In the genomic region with DNA sequence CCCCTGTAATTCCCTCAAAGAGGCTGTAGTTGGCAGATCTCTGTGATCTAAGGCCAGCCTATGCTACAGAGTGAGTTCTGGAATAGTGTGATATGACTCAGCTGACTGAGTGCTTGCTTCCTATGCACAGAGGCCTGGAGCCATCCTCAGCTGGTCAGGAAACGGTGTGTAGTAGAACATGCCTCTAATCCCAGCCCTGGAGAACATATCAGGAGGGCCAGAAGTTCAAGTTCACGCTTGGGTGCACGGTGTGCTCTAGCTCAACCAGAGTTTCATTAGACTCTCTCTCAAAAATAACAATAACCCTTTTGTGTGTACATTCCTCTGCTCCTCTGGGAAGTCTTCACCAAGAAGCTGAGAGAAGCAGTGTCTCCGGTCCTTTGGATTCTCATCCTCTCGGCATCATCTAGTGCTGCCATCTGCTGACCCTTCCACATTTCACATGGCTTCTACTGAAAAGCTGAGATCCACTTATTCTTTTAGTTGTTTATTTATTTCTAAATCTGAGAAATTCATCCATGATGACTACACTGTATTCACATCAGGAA, we compare ENCODE assay signal across 11 mouse cellular contexts. TPM values are rescaled to one million over a fixed set of nuclear protein-coding genes. Genes with fewer than 3 reads are reported as not detected.
DNase-seq lines count a peak whose midpoint lies in the region; ATAC-seq lines count a peak whose summit lies in the region.
"Had no signal": no experiment of that assay in that cellular context is flagged by ENCODE, and none has a peak within 500 bp of the region (broad histone marks: within the 10 kb centered on the region; RNA-seq: fewer than 3 reads in every experiment).

No protein-coding gene starts in this region.

- no peak for ATAC-seq in forebrain, embryonic 14.5 days
- no peak for ATAC-seq in forebrain, embryonic 11.5 days (replicated peaks; ENCODE audit: low FRiP score)
- peak; percentile 44; the same call in 1 of the 2 replicates for ATAC-seq in limb, embryonic 13.5 days (ENCODE audit: low FRiP score, low read depth)
- ATAC-seq in liver, embryonic 12.5 days = no peak
- ATAC-seq: midbrain, embryonic 16.5 days had no signal

- DNase-seq in forebrain, embryonic 14.5 days (ENCODE audit: low spot score) = peak; percentile 33
- no peak for DNase-seq in forebrain, embryonic 11.5 days (ENCODE audit: low spot score)
- no peak for DNase-seq in limb, embryonic 10.5 days (ENCODE audit: low spot score)
- peak; percentile 72 for DNase-seq in brain, adult 2 months (ENCODE audit: low read depth, low spot score)
- peak; percentile 67 for DNase-seq in retina, embryonic 14.5 days (ENCODE audit: low spot score)
- DNase-seq in lung, postnatal 36 days = no peak
- DNase-seq: heart, postnatal 4 days had no signal

- no peaks in the 10 kb centered on the region for H3K4me1 ChIP-seq in forebrain, embryonic 14.5 days (ENCODE audit: control insufficient read depth, insufficient read depth, low read length)
- H3K4me1 ChIP-seq in forebrain, embryonic 11.5 days (replicated peaks; ENCODE audit: control insufficient read depth, insufficient read depth, low read length) = no peaks in the 10 kb centered on the region
- H3K4me1 ChIP-seq in limb, embryonic 13.5 days = no peaks in the 10 kb centered on the region
- H3K4me1 ChIP-seq in limb, embryonic 10.5 days = no peaks in the 10 kb centered on the region
- H3K4me1 ChIP-seq in liver, embryonic 12.5 days = no peaks in the 10 kb centered on the region

- H3K27ac ChIP-seq in forebrain, embryonic 14.5 days (ENCODE audit: low read depth, low read length) = no peak overlapping the region
- no peak overlapping the region for H3K27ac ChIP-seq in forebrain, embryonic 11.5 days (ENCODE audit: low read depth, low read length)
- H3K27ac ChIP-seq in limb, embryonic 13.5 days = no peak overlapping the region
- H3K27ac ChIP-seq in limb, embryonic 10.5 days = no peak overlapping the region
- H3K27ac ChIP-seq in liver, embryonic 12.5 days = no peak overlapping the region

- H3K4me3 ChIP-seq in forebrain, embryonic 14.5 days (ENCODE audit: low read depth, low read length) = no peak overlapping the region
- no peak overlapping the region for H3K4me3 ChIP-seq in forebrain, embryonic 11.5 days (ENCODE audit: low read depth, low read length)
- H3K4me3 ChIP-seq in limb, embryonic 13.5 days = no peak overlapping the region
- no peak overlapping the region for H3K4me3 ChIP-seq in limb, embryonic 10.5 days
- no peak overlapping the region for H3K4me3 ChIP-seq in liver, embryonic 12.5 days

- H3K9ac ChIP-seq in forebrain, embryonic 14.5 days (ENCODE audit: low read length) = no peak overlapping the region
- no peak overlapping the region for H3K9ac ChIP-seq in forebrain, embryonic 11.5 days (ENCODE audit: low read length)
- no peak overlapping the region for H3K9ac ChIP-seq in limb, embryonic 13.5 days
- H3K9ac ChIP-seq in liver, embryonic 12.5 days = no peak overlapping the region

- no peak overlapping the region for H3K4me2 ChIP-seq in forebrain, embryonic 14.5 days (ENCODE audit: low read length)
- no peak overlapping the region for H3K4me2 ChIP-seq in forebrain, embryonic 11.5 days (ENCODE audit: low read depth, low read length, severe bottlenecking)
- H3K4me2 ChIP-seq in limb, embryonic 13.5 days (replicated peaks) = no peak overlapping the region
- H3K4me2 ChIP-seq in liver, embryonic 12.5 days = no peak overlapping the region

- WGBS in forebrain, embryonic 14.5 days = 77% methylated on average over 5 of the region's 5 CpGs
- 78% methylated on average over 5 of the region's 5 CpGs for WGBS in forebrain, embryonic 11.5 days
- WGBS in limb, embryonic 13.5 days = 79% methylated on average over 5 of the region's 5 CpGs
- 86% methylated on average over 5 of the region's 5 CpGs for WGBS in limb, embryonic 10.5 days
- WGBS in liver, embryonic 12.5 days (ENCODE audit: insufficient replicate concordance) = 83% methylated on average over 5 of the region's 5 CpGs

- H3K36me3 ChIP-seq in forebrain, embryonic 14.5 days (ENCODE audit: control insufficient read depth, insufficient read depth, low read length) = no peaks in the 10 kb centered on the region
- H3K36me3 ChIP-seq in forebrain, embryonic 11.5 days (ENCODE audit: control insufficient read depth, insufficient read depth, low read length) = no peaks in the 10 kb centered on the region
- no peaks in the 10 kb centered on the region for H3K36me3 ChIP-seq in limb, embryonic 13.5 days
- H3K36me3 ChIP-seq in limb, embryonic 10.5 days = no peaks in the 10 kb centered on the region
- H3K36me3 ChIP-seq in liver, embryonic 12.5 days = no peaks in the 10 kb centered on the region

- H3K27me3 ChIP-seq in forebrain, embryonic 14.5 days (replicated peaks; ENCODE audit: control insufficient read depth, insufficient read depth, low read length) = no peaks in the 10 kb centered on the region
- H3K27me3 ChIP-seq in forebrain, embryonic 11.5 days (ENCODE audit: control insufficient read depth, insufficient read depth, low read length) = no peaks in the 10 kb centered on the region
- H3K27me3 ChIP-seq in limb, embryonic 13.5 days = no peaks in the 10 kb centered on the region
- no peaks in the 10 kb centered on the region for H3K27me3 ChIP-seq in limb, embryonic 10.5 days (ENCODE audit: low read depth, poor library complexity, severe bottlenecking)
- no peaks in the 10 kb centered on the region for H3K27me3 ChIP-seq in liver, embryonic 12.5 days (replicated peaks)

- no peaks in the 10 kb centered on the region for H3K9me3 ChIP-seq in forebrain, embryonic 14.5 days (replicated peaks; ENCODE audit: control insufficient read depth, low read length)
- H3K9me3 ChIP-seq in forebrain, embryonic 11.5 days (ENCODE audit: control insufficient read depth, low read length) = no peaks in the 10 kb centered on the region
- H3K9me3 ChIP-seq in limb, embryonic 13.5 days = no peaks in the 10 kb centered on the region
- H3K9me3 ChIP-seq in limb, embryonic 10.5 days (replicated peaks) = no peaks in the 10 kb centered on the region
- H3K9me3 ChIP-seq in liver, embryonic 12.5 days (replicated peaks) = no peaks in the 10 kb centered on the region

RNA-seq across cellular contexts. Expression of a gene that starts 22.3 kb away (rescaled TPM):
- polyA plus RNA-seq in forebrain, embryonic 14.5 days (2014; fragmentation: Nextera tagmentation; extraction: Ambion mirVana) = 15.9 and 19.5 TPM in 2 replicates
- 4.0 and 5.1 TPM in 2 replicates for polyA plus RNA-seq in forebrain, embryonic 11.5 days (2014; fragmentation: Nextera tagmentation; extraction: Ambion mirVana)
- polyA plus RNA-seq in limb, embryonic 13.5 days (2015; fragmentation: Nextera tagmentation; extraction: Ambion mirVana) = 2.5 and 3.4 TPM in 2 replicates
- 0.28 and 0.36 TPM in 2 replicates for polyA plus RNA-seq in limb, embryonic 10.5 days (2016; fragmentation: Nextera tagmentation; extraction: Ambion mirVana)
- 0.04 TPM in 1 of 2 replicates, not detected in the other for polyA plus RNA-seq in liver, embryonic 12.5 days (2016; fragmentation: Nextera tagmentation; extraction: Ambion mirVana)
- polyA plus RNA-seq: liver, embryonic 16.5 days had no signal

Comparison
In these comparisons a context has a peak if more than half of its experiments do, and no peak if none do; other contexts are left out.
1. DNase-seq: peak in forebrain, embryonic 14.5 days (single experiment), brain, adult 2 months (single experiment) and retina, embryonic 14.5 days (single experiment); none in forebrain, embryonic 11.5 days (single experiment), limb, embryonic 10.5 days (single experiment) and lung, postnatal 36 days (single experiment).